Mouse (Mus musculus): ENCODE data around the gene Lypd6b. TPM values are rescaled to one million over a fixed set of nuclear protein-coding genes. Genes with fewer than 3 reads are reported as not detected.
A peak's percentile ranks its signal among the peaks of the same experiment; 100 is the strongest.

Lypd6b gene
- total and polyA plus RNA-seq, 2 experiments from 2014 or later = 13.9 to 21.8 TPM

GRCm38 (mm10) chr2:49967748-49968147 lies 180.3 kb downstream of the Lypd6b start:
- Histone ChIP-seq H3K4me1 (ENCODE audit: insufficient read depth, low read length) (no peaks in the 10 kb centered on the region), H3K4me2 (ENCODE audit: low read depth, low read length) (no peak overlapping the region), H3K9me3 (ENCODE audit: low read length) (peaks cover 7% of the 10 kb centered on the region; the same call in 1 of the 2 replicates), H3K4me3 (ENCODE audit: low read length) (no peak overlapping the region), H3K27me3 (ENCODE audit: insufficient read depth, low read length) (no peaks in the 10 kb centered on the region), H3K9ac (replicated peaks; ENCODE audit: low read length) (no peak overlapping the region), H3K36me3 (ENCODE audit: insufficient read depth, low read length) (no peaks in the 10 kb centered on the region), H3K27ac (no peak overlapping the region)
- 41% methylated on average over 3 of the region's 3 CpGs for WGBS
- DNase-seq (ENCODE audit: low spot score) = no peak
- TF ChIP-seq CTCF (IDR thresholded peaks at IDR 0.05; ENCODE audit: low read depth) = no peak
- no peak for ATAC-seq

GRCm38 (mm10) chr2:49970990-49971389 lies 183.5 kb downstream of the Lypd6b start:
- DNase-seq (ENCODE audit: low spot score) (no peak), ATAC-seq (no peak)
- WGBS = 96% methylated on average over 3 of the region's 3 CpGs
- no peaks in the 10 kb centered on the region for H3K9me3 ChIP-seq (ENCODE audit: low read length)
- TF ChIP-seq CTCF (IDR thresholded peaks at IDR 0.05; ENCODE audit: low read depth) = no peak
- no peak overlapping the region for H3K9ac ChIP-seq (replicated peaks; ENCODE audit: low read length)
- H3K27ac ChIP-seq = no peak overlapping the region
- H3K36me3 ChIP-seq (ENCODE audit: insufficient read depth, low read length) = no peaks in the 10 kb centered on the region
- no peaks in the 10 kb centered on the region for H3K4me1 ChIP-seq (ENCODE audit: insufficient read depth, low read length)
- no peak overlapping the region for H3K4me2 ChIP-seq (ENCODE audit: low read depth, low read length)
- no peaks in the 10 kb centered on the region for H3K27me3 ChIP-seq (ENCODE audit: insufficient read depth, low read length)
- H3K4me3 ChIP-seq (ENCODE audit: low read length) = no peak overlapping the region

- Histone ChIP-seq H3K4me3 (ENCODE audit: low read length) (no peak overlapping the region), H3K36me3 (ENCODE audit: insufficient read depth, low read length) (no peaks in the 10 kb centered on the region), H3K9ac (replicated peaks; ENCODE audit: low read length) (no peak overlapping the region), H3K4me2 (ENCODE audit: low read depth, low read length) (no peak overlapping the region), H3K27ac (no peak overlapping the region), H3K4me1 (ENCODE audit: insufficient read depth, low read length) (no peaks in the 10 kb centered on the region), H3K9me3 (ENCODE audit: low read length) (no peaks in the 10 kb centered on the region), H3K27me3 (ENCODE audit: insufficient read depth, low read length) (no peaks in the 10 kb centered on the region)
- DNase-seq (ENCODE audit: low spot score) (no peak), ATAC-seq (no peak)
- 71% methylated on average over 10 of the region's 10 CpGs for WGBS
- no peak for TF ChIP-seq CTCF (IDR thresholded peaks at IDR 0.05; ENCODE audit: low read depth)
Observed at GRCm38 (mm10) chr2:49978606-49979005, 191.1 kb downstream of the Lypd6b start.

- H3K27ac ChIP-seq = no peak overlapping the region
- no peaks in the 10 kb centered on the region for H3K4me1 ChIP-seq (ENCODE audit: insufficient read depth, low read length)
- no peak for ATAC-seq
- no peak overlapping the region for H3K9ac ChIP-seq (replicated peaks; ENCODE audit: low read length)
- H3K9me3 ChIP-seq (ENCODE audit: low read length) = no peaks in the 10 kb centered on the region
- H3K4me3 ChIP-seq (ENCODE audit: low read length) = no peak overlapping the region
- no peak for TF ChIP-seq CTCF (IDR thresholded peaks at IDR 0.05; ENCODE audit: low read depth)
- no peak for DNase-seq (ENCODE audit: low spot score)
- no peaks in the 10 kb centered on the region for H3K36me3 ChIP-seq (ENCODE audit: insufficient read depth, low read length)
- WGBS = 93% methylated on average over 3 of the region's 3 CpGs
- H3K27me3 ChIP-seq (ENCODE audit: insufficient read depth, low read length) = no peaks in the 10 kb centered on the region
- H3K4me2 ChIP-seq (ENCODE audit: low read depth, low read length) = no peak overlapping the region
Observed at GRCm38 (mm10) chr2:49979991-49980390, 192.5 kb downstream of the Lypd6b start.

GRCm38 (mm10) chr2:49983021-49983420 lies 195.5 kb downstream of the Lypd6b start:
- DNase-seq (ENCODE audit: low spot score) (peak; percentile 49), ATAC-seq (no peak)
- Histone ChIP-seq H3K4me2 (ENCODE audit: low read depth, low read length) (no peak overlapping the region), H3K27me3 (ENCODE audit: insufficient read depth, low read length) (no peaks in the 10 kb centered on the region), H3K4me1 (ENCODE audit: insufficient read depth, low read length) (no peaks in the 10 kb centered on the region), H3K36me3 (ENCODE audit: insufficient read depth, low read length) (no peaks in the 10 kb centered on the region), H3K9me3 (ENCODE audit: low read length) (no peaks in the 10 kb centered on the region), H3K4me3 (ENCODE audit: low read length) (no peak overlapping the region), H3K9ac (replicated peaks; ENCODE audit: low read length) (no peak overlapping the region), H3K27ac (no peak overlapping the region)
- TF ChIP-seq CTCF (IDR thresholded peaks at IDR 0.05; ENCODE audit: low read depth) = no peak
- 61% methylated on average over 5 of the region's 5 CpGs for WGBS

- no peaks in the 10 kb centered on the region for H3K4me1 ChIP-seq (ENCODE audit: insufficient read depth, low read length)
- no peaks in the 10 kb centered on the region for H3K27me3 ChIP-seq (ENCODE audit: insufficient read depth, low read length)
- no peaks in the 10 kb centered on the region for H3K36me3 ChIP-seq (ENCODE audit: insufficient read depth, low read length)
- no peak for TF ChIP-seq CTCF (IDR thresholded peaks at IDR 0.05; ENCODE audit: low read depth)
- H3K4me2 ChIP-seq (ENCODE audit: low read depth, low read length) = no peak overlapping the region
- H3K9ac ChIP-seq (replicated peaks; ENCODE audit: low read length) = no peak overlapping the region
- H3K27ac ChIP-seq = no peak overlapping the region
- no peak for ATAC-seq
- no peak for DNase-seq (ENCODE audit: low spot score)
- WGBS = 75% methylated on average over 3 of the region's 3 CpGs
- H3K9me3 ChIP-seq (ENCODE audit: low read length) = no peaks in the 10 kb centered on the region
- no peak overlapping the region for H3K4me3 ChIP-seq (ENCODE audit: low read length)
Observed at GRCm38 (mm10) chr2:49984780-49985179, 197.3 kb downstream of the Lypd6b start.

- H3K4me3 ChIP-seq (ENCODE audit: low read length) = no peak overlapping the region
- H3K9ac ChIP-seq (replicated peaks; ENCODE audit: low read length) = no peak overlapping the region
- no peak overlapping the region for H3K27ac ChIP-seq
- no peak for ATAC-seq
- no peaks in the 10 kb centered on the region for H3K27me3 ChIP-seq (ENCODE audit: insufficient read depth, low read length)
- no peaks in the 10 kb centered on the region for H3K9me3 ChIP-seq (ENCODE audit: low read length)
- TF ChIP-seq CTCF (IDR thresholded peaks at IDR 0.05; ENCODE audit: low read depth) = no peak
- no peaks in the 10 kb centered on the region for H3K36me3 ChIP-seq (ENCODE audit: insufficient read depth, low read length)
- no peak overlapping the region for H3K4me2 ChIP-seq (ENCODE audit: low read depth, low read length)
- 87% methylated on average over 4 of the region's 4 CpGs for whole genome bisulfite sequencing
- no peak for DNase-seq (ENCODE audit: low spot score)
- no peaks in the 10 kb centered on the region for H3K4me1 ChIP-seq (ENCODE audit: insufficient read depth, low read length)
Observed at GRCm38 (mm10) chr2:49995841-49996240, 208.4 kb downstream of the Lypd6b start.

Measured in hindbrain, postnatal 0 days (tissue).